Mouse (Mus musculus) ovary, postnatal 36 days (tissue): Measurements from ENCODE around the gene Psmd9.

Source experiments
- DNase-seq: peaks from one replicate; pipeline ENCODE4 v3.0.0; 2022; ENCODE audit warnings: low spot score, mixed read lengths

Gene Psmd9

GRCm38 (mm10) chr5:123297830-123298229 is 128.6 kb downstream of the Psmd9 start:
- no peak for DNase-seq

GRCm38 (mm10) chr5:123298526-123298925 is 129.3 kb downstream of the Psmd9 start:
- DNase-seq: no peak
